Mouse (Mus musculus) thymus, adult 2 months (tissue): ENCODE measurements around the gene Atxn3. TPM values are rescaled to one million over a fixed set of nuclear protein-coding genes. Genes with fewer than 3 reads are reported as not detected.

Source experiments
- DNase-seq: peaks from one replicate; pipeline ENCODE4 v3.0.0; 2021
- H3K27ac ChIP-seq: fragments of 200-500 bp; 2 replicates; pipeline ENCODE4 v1.5.1; 2012; ENCODE audit warnings: low read length, control low read depth; ENCODE audit not compliant: control insufficient read depth, insufficient read depth
- H3K27me3 ChIP-seq: fragments of 200-500 bp; 2 replicates; pipeline ENCODE4 v1.6.1; 2012; ENCODE audit warnings: mild to moderate bottlenecking, low read length, moderate library complexity, mixed read lengths; ENCODE audit not compliant: control insufficient read depth, insufficient read depth
- H3K36me3 ChIP-seq: fragments of 200-500 bp; 2 replicates; pipeline ENCODE4 v1.6.1; 2012; ENCODE audit warnings: mild to moderate bottlenecking, low read length, moderate library complexity; ENCODE audit not compliant: control insufficient read depth, insufficient read depth
- H3K4me1 ChIP-seq: fragments of 200-500 bp; replicated peaks from 2 replicates; pipeline ENCODE4 v1.6.1; 2012; ENCODE audit warnings: low read length; ENCODE audit not compliant: control insufficient read depth, insufficient read depth
- H3K4me3 ChIP-seq: fragments of 200-500 bp; 2 replicates; pipeline ENCODE4 v1.5.1; 2012; ENCODE audit warnings: mild to moderate bottlenecking, low read length, control low read depth, moderate library complexity; ENCODE audit not compliant: control insufficient read depth, insufficient read depth
- CTCF ChIP-seq: fragments of 200-500 bp; IDR thresholded peaks from 2 replicates; pipeline ENCODE4 v1.5.1; 2012; ENCODE audit warnings: mild to moderate bottlenecking, control low read depth, low read length, moderate library complexity, borderline replicate concordance; ENCODE audit not compliant: control insufficient read depth, poor library complexity, insufficient read depth; ENCODE audit errors: extremely low read depth
- POLR2A ChIP-seq: fragments of 200-500 bp; IDR thresholded peaks from 2 replicates; pipeline ENCODE4 v1.6.1; 2012; ENCODE audit warnings: mild to moderate bottlenecking, low read length, control low read depth, moderate library complexity; ENCODE audit not compliant: control insufficient read depth, poor library complexity, insufficient read depth; ENCODE audit errors: extremely low read depth
- WGBS: fragments of 180-500 bp; shearing (Covaris S2); methylation state at CpG from one replicate; pipeline ENCODE4 v1.1.7; 2018; 5-methylcytosine and 5-hydroxymethylcytosine counted together
- polyA plus RNA-seq: library from polyadenylated mRNA; depleted of rRNA; stranded (reverse); fragments of >200 nt; gene quantifications from 2 replicates; pipeline ENCODE4 v1.2.3, GENCODE M21; 2012

Gene Atxn3
- polyA plus RNA-seq, 1 experiment, result 6.0 TPM

GRCm38 (mm10) chr12:101947986-101948385, 10.1 kb downstream of the Atxn3 start:
- Histone ChIP-seq H3K27me3 (no peaks in the 10 kb centered on the region), H3K4me3 (no peak overlapping the region), H3K36me3 (peaks cover 17% of the 10 kb centered on the region), H3K27ac (no peak overlapping the region), H3K4me1 (no peaks in the 10 kb centered on the region)
- TF ChIP-seq CTCF (no peak), POLR2A (no peak)
- WGBS, result 93% methylated on average over 8 of the region's 8 CpGs
- DNase-seq, result no peak

- no peaks in the 10 kb centered on the region for H3K4me1 ChIP-seq
- no peak for TF ChIP-seq CTCF
- no peak overlapping the region for H3K27ac ChIP-seq
- peaks cover 42% of the 10 kb centered on the region for H3K36me3 ChIP-seq
- DNase-seq, result no peak
- H3K4me3 ChIP-seq, result no peak overlapping the region
- no peaks in the 10 kb centered on the region for H3K27me3 ChIP-seq
- WGBS, result 88% methylated on average over 7 of the region's 7 CpGs
These were observed 20.5 kb downstream of the Atxn3 start for GRCm38 (mm10) chr12:101937572-101937971.

GRCm38 (mm10) chr12:101935223-101935622, 22.8 kb downstream of the Atxn3 start:
- no peak for TF ChIP-seq POLR2A
- TF ChIP-seq CTCF, result no peak
- 97% methylated on average over 3 of the region's 3 CpGs for WGBS
- Histone ChIP-seq H3K27ac (no peak overlapping the region), H3K4me3 (no peak overlapping the region), H3K4me1 (no peaks in the 10 kb centered on the region), H3K27me3 (no peaks in the 10 kb centered on the region), H3K36me3 (peaks cover 40% of the 10 kb centered on the region)
- no peak for DNase-seq

GRCm38 (mm10) chr12:101928423-101928822, 29.6 kb downstream of the Atxn3 start:
- 94% methylated on average over 1 of the region's 1 CpGs for WGBS
- TF ChIP-seq CTCF (no peak), POLR2A (no peak)
- Histone ChIP-seq H3K4me3 (no peak overlapping the region), H3K4me1 (no peaks in the 10 kb centered on the region), H3K27ac (no peak overlapping the region), H3K36me3 (peaks cover 36% of the 10 kb centered on the region), H3K27me3 (no peaks in the 10 kb centered on the region)
- DNase-seq, result no peak

- Histone ChIP-seq H3K36me3 (peaks cover 12% of the 10 kb centered on the region; the same call in 1 of the 2 replicates), H3K4me1 (no peaks in the 10 kb centered on the region), H3K4me3 (no peak overlapping the region), H3K27me3 (no peaks in the 10 kb centered on the region), H3K27ac (no peak overlapping the region)
- DNase-seq, result no peak
- WGBS, result 94% methylated on average over 6 of the region's 6 CpGs
- TF ChIP-seq POLR2A (no peak), CTCF (no peak)
These were observed 35.7 kb downstream of the Atxn3 start for GRCm38 (mm10) chr12:101922313-101922712.

- Histone ChIP-seq H3K36me3 (peaks cover 7% of the 10 kb centered on the region; the same call in 1 of the 2 replicates), H3K27ac (no peak overlapping the region), H3K4me1 (no peaks in the 10 kb centered on the region), H3K4me3 (no peak overlapping the region), H3K27me3 (no peaks in the 10 kb centered on the region)
- no peak for DNase-seq
- 95% methylated on average over 3 of the region's 3 CpGs for WGBS
- TF ChIP-seq CTCF (no peak), POLR2A (no peak)
These were observed 38.2 kb downstream of the Atxn3 start for GRCm38 (mm10) chr12:101919847-101920246.

- Histone ChIP-seq H3K36me3 (no peaks in the 10 kb centered on the region), H3K4me1 (peaks cover 5% of the 10 kb centered on the region), H3K27me3 (no peaks in the 10 kb centered on the region), H3K4me3 (no peak overlapping the region), H3K27ac (no peak overlapping the region)
- no peak for DNase-seq
- TF ChIP-seq POLR2A (no peak), CTCF (no peak)
These were observed 40.9 kb downstream of the Atxn3 start for GRCm38 (mm10) chr12:101917165-101917564.
